Mouse (Mus musculus) heart, embryonic 16.5 days (tissue): ENCODE results near the gene Cdca7. TPM values are rescaled to one million over a fixed set of nuclear protein-coding genes. Genes with fewer than 3 reads are reported as not detected.

Experiments
- ATAC-seq: fragments of 200-750 bp; cut with Nextera tagmentation; replicated peaks from 2 replicates; pipeline ENCODE4 v1.8.0; 2017; ENCODE audit warnings: moderate number of reproducible peaks; ENCODE audit not compliant: insufficient read depth, low FRiP score; ENCODE audit errors: extremely low read depth
- H3K27ac ChIP-seq: fragments of 300-500 bp; sonication (generic); 2 replicates; pipeline ENCODE4 v1.5.1; 2014; ENCODE audit warnings: mild to moderate bottlenecking, low read length, control low read depth, moderate library complexity
- H3K27me3 ChIP-seq: fragments of 300-500 bp; sonication (generic); 2 replicates; pipeline ENCODE4 v1.6.1; 2014; ENCODE audit warnings: low read length, mixed read lengths; ENCODE audit not compliant: control insufficient read depth, insufficient read depth
- H3K36me3 ChIP-seq: fragments of 300-500 bp; sonication (generic); 2 replicates; pipeline ENCODE4 v1.6.1; 2014; ENCODE audit not compliant: control insufficient read depth, insufficient read depth
- H3K4me1 ChIP-seq: fragments of 300-500 bp; sonication (generic); 2 replicates; pipeline ENCODE4 v1.6.1; 2014; ENCODE audit warnings: low read length, mixed read lengths; ENCODE audit not compliant: control insufficient read depth, insufficient read depth
- H3K4me2 ChIP-seq: fragments of 300-500 bp; sonication (generic); 2 replicates; pipeline ENCODE4 v1.6.1; 2014; ENCODE audit warnings: low read depth, mild to moderate bottlenecking, control low read depth, low read length
- H3K4me3 ChIP-seq: fragments of 300-500 bp; sonication (generic); 2 replicates; pipeline ENCODE4 v1.5.1; 2014; ENCODE audit warnings: mild to moderate bottlenecking, control low read depth, low read length
- H3K9ac ChIP-seq: fragments of 300-500 bp; sonication (generic); 2 replicates; pipeline ENCODE4 v1.6.1; 2014; ENCODE audit warnings: low read length, control low read depth
- H3K9me3 ChIP-seq: fragments of 300-500 bp; sonication (generic); replicated peaks from 2 replicates; pipeline ENCODE4 v1.6.1; 2016; ENCODE audit warnings: low read length; ENCODE audit not compliant: control insufficient read depth
- WGBS: fragments of 180-500 bp; shearing (Covaris S2); extraction: QIAGEN DNeasy Blood & Tissue Kit; methylation state at CpG from one replicate; pipeline ENCODE4 v1.1.7; 2014; 5-methylcytosine and 5-hydroxymethylcytosine counted together
- polyA plus RNA-seq: library from polyadenylated mRNA; unstranded; fragments of >200 nt; fragmentation: Nextera tagmentation; extraction: Ambion mirVana; gene quantifications from 2 replicates; pipeline ENCODE4 v1.2.1, GENCODE M21; 2015

The Cdca7 gene
- polyA plus RNA-seq, 1 experiment from 2014 or later = 90.4 TPM

- no peak overlapping the region for H3K9ac ChIP-seq
- H3K4me1 ChIP-seq = peaks cover 3% of the 10 kb centered on the region; the same call in 1 of the 2 replicates
- whole genome bisulfite sequencing = 64% methylated on average over 3 of the region's 3 CpGs
- no peaks in the 10 kb centered on the region for H3K9me3 ChIP-seq
- no peak overlapping the region for H3K4me3 ChIP-seq
- H3K4me2 ChIP-seq = no peak overlapping the region
- H3K36me3 ChIP-seq = no peaks in the 10 kb centered on the region
- H3K27me3 ChIP-seq = no peaks in the 10 kb centered on the region
- no peak for ATAC-seq
- H3K27ac ChIP-seq = no peak overlapping the region
Observed at GRCm38 (mm10) chr2:72453563-72453962, 22.4 kb upstream of the Cdca7 start.

- Histone ChIP-seq H3K27ac (no peak overlapping the region), H3K4me1 (peaks cover 3% of the 10 kb centered on the region; the same call in 1 of the 2 replicates), H3K9ac (no peak overlapping the region), H3K27me3 (no peaks in the 10 kb centered on the region), H3K9me3 (no peaks in the 10 kb centered on the region), H3K4me2 (no peak overlapping the region), H3K4me3 (no peak overlapping the region), H3K36me3 (no peaks in the 10 kb centered on the region)
- ATAC-seq = no peak
- 42% methylated on average over 1 of the region's 1 CpGs for WGBS
Observed at GRCm38 (mm10) chr2:72456189-72456588, 19.8 kb upstream of the Cdca7 start.

- Histone ChIP-seq H3K4me3 (no peak overlapping the region), H3K27me3 (no peaks in the 10 kb centered on the region), H3K4me1 (no peaks in the 10 kb centered on the region), H3K4me2 (no peak overlapping the region), H3K36me3 (no peaks in the 10 kb centered on the region), H3K27ac (no peak overlapping the region), H3K9ac (no peak overlapping the region), H3K9me3 (no peaks in the 10 kb centered on the region)
- WGBS = 54% methylated on average over 7 of the region's 7 CpGs
- ATAC-seq = no peak
Observed at GRCm38 (mm10) chr2:72464376-72465014, 11.5 kb upstream of the Cdca7 start.

GRCm38 (mm10) chr2:72467604-72468003, 8.4 kb upstream of the Cdca7 start:
- H3K4me3 ChIP-seq = no peak overlapping the region
- no peak overlapping the region for H3K27ac ChIP-seq
- no peaks in the 10 kb centered on the region for H3K9me3 ChIP-seq
- H3K4me2 ChIP-seq = no peak overlapping the region
- no peaks in the 10 kb centered on the region for H3K36me3 ChIP-seq
- no peak overlapping the region for H3K9ac ChIP-seq
- WGBS = 85% methylated on average over 1 of the region's 1 CpGs
- H3K27me3 ChIP-seq = no peaks in the 10 kb centered on the region
- no peaks in the 10 kb centered on the region for H3K4me1 ChIP-seq
- ATAC-seq = no peak

GRCm38 (mm10) chr2:72471415-72472070, 4.4 kb upstream of the Cdca7 start:
- Histone ChIP-seq H3K27me3 (no peaks in the 10 kb centered on the region), H3K4me1 (peaks cover 11% of the 10 kb centered on the region), H3K9me3 (no peaks in the 10 kb centered on the region), H3K4me3 (no peak overlapping the region), H3K4me2 (no peak overlapping the region), H3K9ac (no peak overlapping the region), H3K36me3 (no peaks in the 10 kb centered on the region), H3K27ac (no peak overlapping the region)
- 78% methylated on average over 16 of the region's 16 CpGs for WGBS
- no peak for ATAC-seq

- H3K4me2 ChIP-seq = 0 out of 2 replicates have a peak overlapping the region, but pooled peaks have one; percentile 89
- no peak overlapping the region for H3K4me3 ChIP-seq
- no peak for ATAC-seq
- 50% methylated on average over 7 of the region's 7 CpGs for WGBS
- H3K27ac ChIP-seq = no peak overlapping the region
- H3K4me1 ChIP-seq = peaks cover 28% of the 10 kb centered on the region
- no peaks in the 10 kb centered on the region for H3K9me3 ChIP-seq
- no peak overlapping the region for H3K9ac ChIP-seq
- H3K27me3 ChIP-seq = no peaks in the 10 kb centered on the region
- H3K36me3 ChIP-seq = no peaks in the 10 kb centered on the region
Observed at GRCm38 (mm10) chr2:72474531-72475287, 1.2 kb upstream of the Cdca7 start.

- WGBS = under 1% methylated on average over 7 of the region's 7 CpGs
- H3K9me3 ChIP-seq = no peaks in the 10 kb centered on the region
- H3K4me1 ChIP-seq = peaks cover 30% of the 10 kb centered on the region
- H3K9ac ChIP-seq = peak overlapping the region; percentile 89
- H3K4me2 ChIP-seq = peak overlapping the region; percentile 89
- H3K27ac ChIP-seq = peak overlapping the region; percentile 95
- H3K4me3 ChIP-seq = peak overlapping the region; percentile 95
- ATAC-seq = no peak
- H3K27me3 ChIP-seq = no peaks in the 10 kb centered on the region
- no peaks in the 10 kb centered on the region for H3K36me3 ChIP-seq
Observed at GRCm38 (mm10) chr2:72475423-72475796, 549 bp upstream of the Cdca7 start.

- H3K9me3 ChIP-seq = no peaks in the 10 kb centered on the region
- H3K27me3 ChIP-seq = no peaks in the 10 kb centered on the region
- peak overlapping the region; percentile 89 for H3K9ac ChIP-seq
- WGBS = under 1% methylated on average over 53 of the region's 53 CpGs
- peak; percentile 75 for ATAC-seq
- H3K4me2 ChIP-seq = peak overlapping the region; percentile 89
- peak overlapping the region; percentile 95 for H3K4me3 ChIP-seq
- no peaks in the 10 kb centered on the region for H3K36me3 ChIP-seq
- H3K27ac ChIP-seq = peak overlapping the region; percentile 95
- H3K4me1 ChIP-seq = peaks cover 30% of the 10 kb centered on the region
Observed at GRCm38 (mm10) chr2:72476486-72477211, 690 bp downstream of the Cdca7 start.
